Mouse (Mus musculus): ENCODE results near the gene Gmpr. TPM values are rescaled to one million over a fixed set of nuclear protein-coding genes. Genes with fewer than 3 reads are reported as not detected.

Gene Gmpr
- polyA plus RNA-seq, 1 experiment from 2014 or later = 219 TPM

DNA sequence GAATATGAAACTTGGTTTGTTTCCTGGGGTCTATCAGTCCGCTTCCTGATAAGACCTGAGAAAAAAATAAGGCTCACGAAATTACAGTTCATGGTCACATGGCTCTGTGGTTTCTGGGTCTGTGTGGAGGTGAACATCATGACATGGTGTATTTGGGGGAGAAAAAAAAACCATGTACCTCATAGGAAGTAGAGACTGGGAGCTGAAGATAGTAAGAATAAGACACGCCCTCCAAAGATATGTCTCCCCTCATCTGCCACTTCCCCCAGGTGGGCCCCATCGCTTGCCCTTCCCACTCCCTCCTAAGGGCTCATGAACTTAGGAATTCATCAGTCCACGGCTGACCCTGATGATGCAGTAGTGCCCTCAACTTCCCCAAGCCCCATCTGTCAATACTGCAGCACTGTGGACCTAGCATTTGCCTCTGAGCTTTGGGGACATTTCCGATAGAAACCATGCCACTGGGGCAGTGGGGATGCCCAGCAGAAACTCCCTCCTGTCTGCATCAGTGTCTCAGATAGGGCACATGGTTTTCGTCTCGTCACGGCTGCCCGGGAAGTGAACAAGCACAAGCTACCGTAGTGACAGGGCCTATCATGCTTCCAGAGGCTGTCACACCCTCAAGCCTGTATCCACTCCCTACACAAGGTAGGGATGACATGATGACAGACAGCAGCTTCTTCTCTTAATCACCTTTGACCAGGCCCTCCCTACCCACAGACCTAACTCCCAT lies 20.2 kb downstream of the Gmpr start:
- H3K4me3 ChIP-seq (ENCODE audit: low read length) = no peak overlapping the region

DNA sequence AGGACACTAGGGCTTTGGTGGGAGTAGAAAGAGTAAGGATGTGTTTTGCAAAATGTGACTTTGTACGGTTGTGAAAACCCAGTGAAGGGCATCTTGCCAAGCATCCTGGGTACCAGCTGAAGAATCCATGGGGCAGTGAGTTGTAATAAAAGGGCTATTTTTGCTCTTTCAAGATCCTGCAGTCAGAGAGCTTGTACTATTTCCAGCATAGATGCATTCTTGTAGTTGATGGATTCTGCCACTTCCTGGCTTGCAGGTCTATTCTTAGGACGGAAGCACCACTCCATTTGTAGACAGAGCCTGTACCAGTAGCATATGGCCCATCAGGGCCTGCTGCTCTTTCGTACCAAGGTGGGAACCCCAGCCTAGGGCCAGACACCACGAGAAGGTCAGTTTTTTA lies 21.5 kb downstream of the Gmpr start:
- H3K4me1 ChIP-seq (ENCODE audit: control insufficient read depth, insufficient read depth, low read length) = peaks cover 72% of the 10 kb centered on the region
- peak overlapping the region; percentile 28; the same call in 1 of the 2 replicates for H3K4me2 ChIP-seq (ENCODE audit: low read depth, low read length)
- ATAC-seq (replicated peaks; ENCODE audit: extremely low read depth, insufficient read depth, low FRiP score) = peak; percentile 56; the same call in 1 of the 2 replicates

More for the DNA sequence above, 20.2 kb downstream of the Gmpr start:
- peaks cover 71% of the 10 kb centered on the region for H3K4me1 ChIP-seq (ENCODE audit: control insufficient read depth, insufficient read depth, low read length)
- H3K27me3 ChIP-seq (ENCODE audit: control insufficient read depth, insufficient read depth, low read length) = no peaks in the 10 kb centered on the region
- H3K36me3 ChIP-seq (ENCODE audit: control insufficient read depth, insufficient read depth) = peaks cover 16% of the 10 kb centered on the region
- H3K4me2 ChIP-seq (ENCODE audit: low read depth, low read length) = no peak overlapping the region
- 44% methylated on average over 11 of the region's 11 CpGs for WGBS
- peak overlapping the region; percentile 69 for H3K27ac ChIP-seq (ENCODE audit: low read length)
- no peak overlapping the region for H3K9ac ChIP-seq (ENCODE audit: low read length)
- no peak for ATAC-seq (replicated peaks; ENCODE audit: extremely low read depth, insufficient read depth, low FRiP score)
- H3K9me3 ChIP-seq (replicated peaks; ENCODE audit: control insufficient read depth, low read length) = no peaks in the 10 kb centered on the region

DNA sequence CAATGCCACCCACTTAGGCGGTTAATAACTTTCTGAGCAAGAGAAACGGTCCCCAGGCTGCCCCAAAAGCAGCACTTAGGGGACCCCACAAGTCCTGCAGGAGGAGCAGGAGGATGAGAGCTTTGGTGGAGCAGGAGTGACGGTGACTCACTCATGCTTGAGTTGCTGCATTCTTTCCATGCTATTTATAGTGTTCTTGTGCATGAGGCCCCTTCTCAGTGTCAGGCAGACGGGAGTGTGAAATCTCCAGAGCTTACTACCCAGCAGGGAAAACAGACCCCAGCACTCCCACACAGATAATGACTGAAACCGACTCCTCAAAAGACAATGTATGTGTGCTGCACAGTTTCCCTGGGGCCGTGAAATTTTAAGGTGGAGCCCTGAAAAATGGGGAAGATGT lies 23.5 kb downstream of the Gmpr start:
- H3K4me3 ChIP-seq (ENCODE audit: low read length) = no peak overlapping the region
- H3K27me3 ChIP-seq (ENCODE audit: control insufficient read depth, insufficient read depth, low read length) = no peaks in the 10 kb centered on the region
- peaks cover 10% of the 10 kb centered on the region; the same call in 1 of the 2 replicates for H3K36me3 ChIP-seq (ENCODE audit: control insufficient read depth, insufficient read depth)
- H3K27ac ChIP-seq (ENCODE audit: low read length) = peak overlapping the region; percentile 98
- whole genome bisulfite sequencing = 7% methylated on average over 6 of the region's 6 CpGs
- no peaks in the 10 kb centered on the region for H3K9me3 ChIP-seq (replicated peaks; ENCODE audit: control insufficient read depth, low read length)
- ATAC-seq (replicated peaks; ENCODE audit: extremely low read depth, insufficient read depth, low FRiP score) = peak; percentile 77
- H3K4me2 ChIP-seq (ENCODE audit: low read depth, low read length) = peak overlapping the region; percentile 54
- H3K4me1 ChIP-seq (ENCODE audit: control insufficient read depth, insufficient read depth, low read length) = peaks cover 81% of the 10 kb centered on the region
- peak overlapping the region; percentile 61 for H3K9ac ChIP-seq (ENCODE audit: low read length)

More for the DNA sequence above, 21.5 kb downstream of the Gmpr start:
- H3K36me3 ChIP-seq (ENCODE audit: control insufficient read depth, insufficient read depth) = peaks cover 13% of the 10 kb centered on the region
- WGBS = 35% methylated on average over 4 of the region's 4 CpGs
- no peak overlapping the region for H3K4me3 ChIP-seq (ENCODE audit: low read length)
- H3K9ac ChIP-seq (ENCODE audit: low read length) = peak overlapping the region; percentile 32; the same call in 1 of the 2 replicates
- H3K27me3 ChIP-seq (ENCODE audit: control insufficient read depth, insufficient read depth, low read length) = no peaks in the 10 kb centered on the region
- H3K27ac ChIP-seq (ENCODE audit: low read length) = peak overlapping the region; percentile 98
- no peaks in the 10 kb centered on the region for H3K9me3 ChIP-seq (replicated peaks; ENCODE audit: control insufficient read depth, low read length)

DNA sequence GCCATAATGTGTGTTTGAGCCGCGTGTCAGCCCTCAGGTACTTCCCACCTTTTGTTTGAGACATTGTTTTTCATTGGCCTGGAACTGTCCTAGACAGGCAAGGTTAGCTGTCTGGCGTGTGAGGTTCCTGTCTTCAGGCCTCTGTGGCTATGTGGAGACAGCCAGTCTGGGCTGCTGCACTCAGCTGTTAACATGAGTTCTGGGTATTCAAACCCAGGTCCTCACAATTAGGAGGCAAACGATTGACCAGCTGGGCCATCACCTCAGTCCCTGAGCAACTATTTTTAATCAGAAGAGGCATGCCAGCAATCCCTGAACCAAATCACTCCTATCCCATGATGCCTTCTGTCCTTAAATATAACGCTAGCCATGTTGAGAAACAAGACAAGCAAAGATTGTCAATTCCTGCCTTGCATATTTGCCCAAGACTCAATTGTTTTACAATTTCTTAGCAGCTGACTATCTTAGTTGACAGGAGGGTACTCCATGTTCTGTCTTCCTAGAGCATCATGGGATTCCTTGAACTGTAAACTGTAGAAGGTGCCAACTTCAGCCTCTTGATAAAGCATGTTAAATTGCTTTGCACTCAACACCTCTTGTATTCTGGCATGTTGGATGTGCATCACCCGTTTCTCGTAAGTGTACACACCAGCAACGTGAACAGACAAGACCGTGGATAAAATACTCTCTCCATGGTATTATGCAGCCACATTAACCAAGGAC lies 28.6 kb downstream of the Gmpr start:
- Histone ChIP-seq H3K4me2 (ENCODE audit: low read depth, low read length) (no peak overlapping the region), H3K9ac (ENCODE audit: low read length) (no peak overlapping the region), H3K9me3 (replicated peaks; ENCODE audit: control insufficient read depth, low read length) (0 out of 2 replicates have a peak, but pooled peaks cover 2% of the 10 kb centered on the region), H3K4me1 (ENCODE audit: control insufficient read depth, insufficient read depth, low read length) (peaks cover 67% of the 10 kb centered on the region), H3K4me3 (ENCODE audit: low read length) (no peak overlapping the region), H3K36me3 (ENCODE audit: control insufficient read depth, insufficient read depth) (peaks cover 14% of the 10 kb centered on the region), H3K27me3 (ENCODE audit: control insufficient read depth, insufficient read depth, low read length) (no peaks in the 10 kb centered on the region), H3K27ac (ENCODE audit: low read length) (peak overlapping the region; percentile 96)
- ATAC-seq (replicated peaks; ENCODE audit: extremely low read depth, insufficient read depth, low FRiP score) = no peak
- 55% methylated on average over 9 of the region's 9 CpGs for WGBS

DNA sequence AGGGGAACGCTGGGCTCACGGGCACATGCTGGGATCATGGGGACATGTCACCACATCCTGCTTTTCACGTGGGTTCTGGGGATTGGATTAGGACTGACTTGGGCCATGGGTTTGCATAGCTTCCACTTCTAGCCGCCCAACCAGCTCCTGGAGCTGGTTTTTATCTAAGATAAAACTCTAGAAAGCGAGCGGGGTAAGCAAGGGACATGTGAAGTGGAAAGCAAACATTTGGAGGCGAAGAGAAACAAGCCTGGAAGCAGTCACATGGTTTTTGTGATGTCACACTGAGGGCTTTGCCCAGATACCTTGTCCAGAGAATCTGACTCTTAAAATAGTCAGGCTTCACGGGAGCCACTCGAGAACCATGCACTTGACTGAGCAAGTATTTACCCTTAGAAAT lies 29.9 kb downstream of the Gmpr start:
- Histone ChIP-seq H3K9ac (ENCODE audit: low read length) (no peak overlapping the region), H3K36me3 (ENCODE audit: control insufficient read depth, insufficient read depth) (peaks cover 19% of the 10 kb centered on the region), H3K9me3 (replicated peaks; ENCODE audit: control insufficient read depth, low read length) (0 out of 2 replicates have a peak, but pooled peaks cover 5% of the 10 kb centered on the region), H3K4me3 (ENCODE audit: low read length) (no peak overlapping the region), H3K27ac (ENCODE audit: low read length) (peak overlapping the region; percentile 96), H3K4me2 (ENCODE audit: low read depth, low read length) (no peak overlapping the region), H3K4me1 (ENCODE audit: control insufficient read depth, insufficient read depth, low read length) (peaks cover 55% of the 10 kb centered on the region), H3K27me3 (ENCODE audit: control insufficient read depth, insufficient read depth, low read length) (no peaks in the 10 kb centered on the region)
- WGBS = 36% methylated on average over 9 of the region's 9 CpGs
- ATAC-seq (replicated peaks; ENCODE audit: extremely low read depth, insufficient read depth, low FRiP score) = peak; percentile 38; the same call in 1 of the 2 replicates

DNA sequence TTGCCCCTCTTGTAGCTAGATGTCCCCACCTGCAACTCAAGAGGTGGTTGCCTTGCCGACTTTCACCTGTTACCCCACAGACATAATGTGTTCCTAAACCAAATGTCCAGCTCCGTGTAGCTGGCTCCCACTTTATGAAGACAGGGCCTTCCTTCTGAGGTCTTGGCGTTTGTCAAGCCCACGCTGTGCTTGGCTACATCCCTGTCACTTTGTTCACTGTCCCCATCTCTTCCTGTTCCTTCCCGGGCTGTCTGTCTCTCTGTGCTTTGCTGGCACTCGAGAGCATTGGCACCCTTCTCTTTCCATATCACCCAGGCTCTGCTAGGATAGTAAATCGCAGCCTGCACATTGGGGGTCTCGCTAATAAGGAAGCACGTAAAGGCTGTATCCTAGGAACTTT lies 30.8 kb downstream of the Gmpr start:
- Histone ChIP-seq H3K9ac (ENCODE audit: low read length) (peak overlapping the region; percentile 62), H3K27me3 (ENCODE audit: control insufficient read depth, insufficient read depth, low read length) (no peaks in the 10 kb centered on the region), H3K4me3 (ENCODE audit: low read length) (no peak overlapping the region), H3K27ac (ENCODE audit: low read length) (peak overlapping the region; percentile 72), H3K36me3 (ENCODE audit: control insufficient read depth, insufficient read depth) (peaks cover 23% of the 10 kb centered on the region), H3K9me3 (replicated peaks; ENCODE audit: control insufficient read depth, low read length) (0 out of 2 replicates have a peak, but pooled peaks cover 5% of the 10 kb centered on the region), H3K4me1 (ENCODE audit: control insufficient read depth, insufficient read depth, low read length) (peaks cover 51% of the 10 kb centered on the region), H3K4me2 (ENCODE audit: low read depth, low read length) (peak overlapping the region; percentile 19)
- ATAC-seq (replicated peaks; ENCODE audit: extremely low read depth, insufficient read depth, low FRiP score) = no peak
- WGBS = 53% methylated on average over 9 of the region's 9 CpGs

DNA sequence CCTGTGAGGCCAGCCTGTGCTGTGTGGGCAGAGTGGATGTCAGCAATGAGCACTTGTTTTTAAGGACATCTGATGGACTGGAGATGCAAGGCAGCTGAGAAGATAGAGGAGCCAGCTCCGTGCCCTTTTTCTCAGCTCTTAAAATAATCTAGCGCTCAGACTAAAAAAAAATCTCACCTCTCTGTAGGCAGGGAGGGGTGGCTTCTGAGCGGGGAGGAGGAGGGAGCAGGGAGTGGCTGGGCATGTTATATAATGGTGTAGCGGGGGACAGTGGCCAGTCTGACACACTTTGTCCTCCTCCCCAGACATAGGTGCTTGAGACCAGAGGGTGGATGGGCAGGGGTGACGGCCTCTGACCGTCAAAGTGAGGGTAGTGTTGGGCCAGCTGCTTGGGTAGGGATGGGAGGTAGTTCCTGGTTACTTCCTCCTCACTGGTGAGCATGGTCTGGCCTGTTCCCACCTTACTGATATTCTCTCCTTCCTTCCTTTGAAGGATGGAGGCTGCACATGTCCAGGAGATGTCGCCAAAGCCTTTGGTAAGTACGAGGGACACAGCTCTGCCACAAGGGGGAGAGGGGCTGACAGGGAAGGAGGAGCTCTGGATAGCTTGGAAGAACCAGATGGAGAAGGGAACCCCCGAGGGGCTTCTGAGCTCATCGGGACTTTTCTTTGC lies 31.4 kb downstream of the Gmpr start:
- ATAC-seq (replicated peaks; ENCODE audit: extremely low read depth, insufficient read depth, low FRiP score) = peak; percentile 73
- Histone ChIP-seq H3K27me3 (ENCODE audit: control insufficient read depth, insufficient read depth, low read length) (no peaks in the 10 kb centered on the region), H3K4me2 (ENCODE audit: low read depth, low read length) (peak overlapping the region; percentile 71), H3K9ac (ENCODE audit: low read length) (peak overlapping the region; percentile 62), H3K9me3 (replicated peaks; ENCODE audit: control insufficient read depth, low read length) (0 out of 2 replicates have a peak, but pooled peaks cover 5% of the 10 kb centered on the region), H3K27ac (ENCODE audit: low read length) (peak overlapping the region; percentile 72), H3K4me1 (ENCODE audit: control insufficient read depth, insufficient read depth, low read length) (peaks cover 51% of the 10 kb centered on the region), H3K4me3 (ENCODE audit: low read length) (peak overlapping the region; percentile 48), H3K36me3 (ENCODE audit: control insufficient read depth, insufficient read depth) (peaks cover 24% of the 10 kb centered on the region)
- WGBS = 11% methylated on average over 10 of the region's 10 CpGs

DNA sequence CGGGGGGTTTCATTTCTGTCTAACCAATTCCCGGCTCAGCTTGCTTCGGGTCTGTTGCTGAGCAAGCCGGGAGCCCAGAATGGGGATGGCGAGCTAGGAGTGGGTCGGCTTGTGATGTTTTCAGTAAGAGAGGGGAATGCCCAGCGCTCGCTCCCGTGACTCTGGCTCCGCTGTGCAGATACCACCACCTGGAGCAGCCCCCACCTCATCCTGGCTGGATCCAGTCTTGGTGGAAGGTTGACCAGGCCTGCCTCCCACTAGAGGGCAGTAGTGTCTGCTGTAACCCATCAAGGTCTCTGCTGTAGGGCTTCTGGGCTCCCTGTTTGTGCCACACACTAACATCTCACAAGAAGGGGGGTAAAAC lies 31.9 kb downstream of the Gmpr start:
- 15% methylated on average over 10 of the region's 10 CpGs for WGBS
- H3K4me1 ChIP-seq (ENCODE audit: control insufficient read depth, insufficient read depth, low read length) = peaks cover 47% of the 10 kb centered on the region

More for the DNA sequence above, 31.9 kb downstream of the Gmpr start:
- Histone ChIP-seq H3K9me3 (replicated peaks; ENCODE audit: control insufficient read depth, low read length) (0 out of 2 replicates have a peak, but pooled peaks cover 5% of the 10 kb centered on the region), H3K4me3 (ENCODE audit: low read length) (peak overlapping the region; percentile 48), H3K27me3 (ENCODE audit: control insufficient read depth, insufficient read depth, low read length) (no peaks in the 10 kb centered on the region), H3K27ac (ENCODE audit: low read length) (peak overlapping the region; percentile 72), H3K9ac (ENCODE audit: low read length) (peak overlapping the region; percentile 62), H3K36me3 (ENCODE audit: control insufficient read depth, insufficient read depth) (peaks cover 29% of the 10 kb centered on the region), H3K4me2 (ENCODE audit: low read depth, low read length) (peak overlapping the region; percentile 71)
- ATAC-seq (replicated peaks; ENCODE audit: extremely low read depth, insufficient read depth, low FRiP score) = peak; percentile 43; the same call in 1 of the 2 replicates
